Mouse (Mus musculus) cerebellum, adult (tissue): Measurements from ENCODE around the gene Tnf.

Experiments
- ATAC-seq: cut with Nextera tagmentation; 2 replicates; pipeline ENCODE4 v1.9.2; 2017; ENCODE audit warnings: mild to moderate bottlenecking, moderate library complexity, mixed read lengths; ENCODE audit not compliant: insufficient number of reproducible peaks, low FRiP score, low TSS enrichment

Gene Tnf

DNA sequence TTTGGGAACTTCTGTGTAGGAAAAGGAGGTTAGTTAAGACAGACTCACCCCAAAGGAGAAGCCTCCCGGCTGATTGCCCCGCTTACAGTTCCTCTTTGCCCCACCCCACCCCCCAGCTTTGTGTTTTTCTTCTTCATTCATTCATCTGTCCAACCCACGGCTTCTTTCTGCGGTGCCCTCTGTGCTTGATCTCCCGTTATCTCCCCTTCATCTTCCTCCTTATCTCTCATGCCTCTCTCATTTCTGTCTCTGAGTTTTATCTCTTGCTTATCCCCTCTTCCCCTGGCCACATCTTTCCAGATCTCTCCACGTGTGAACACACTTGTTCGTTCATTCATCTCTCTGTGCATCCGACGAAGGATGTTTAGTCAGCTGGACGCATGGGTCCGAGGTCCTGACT, 679 bp downstream of the Tnf start:
- no peak for ATAC-seq

DNA sequence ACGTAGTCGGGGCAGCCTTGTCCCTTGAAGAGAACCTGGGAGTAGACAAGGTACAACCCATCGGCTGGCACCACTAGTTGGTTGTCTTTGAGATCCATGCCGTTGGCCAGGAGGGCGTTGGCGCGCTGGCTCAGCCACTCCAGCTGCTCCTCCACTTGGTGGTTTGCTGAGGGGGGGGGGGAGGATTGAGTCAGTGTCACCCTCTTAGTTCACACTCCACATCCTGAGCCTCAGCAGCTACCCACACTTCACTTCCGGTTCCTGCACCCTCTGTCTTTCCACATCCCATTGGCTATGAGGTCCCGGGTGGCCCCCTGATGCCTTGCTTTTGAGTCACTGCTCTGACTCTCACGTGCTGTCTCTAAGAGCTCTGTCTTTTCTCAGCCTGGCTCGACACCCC, 1.4 kb downstream of the Tnf start:
- ATAC-seq: no peak

DNA sequence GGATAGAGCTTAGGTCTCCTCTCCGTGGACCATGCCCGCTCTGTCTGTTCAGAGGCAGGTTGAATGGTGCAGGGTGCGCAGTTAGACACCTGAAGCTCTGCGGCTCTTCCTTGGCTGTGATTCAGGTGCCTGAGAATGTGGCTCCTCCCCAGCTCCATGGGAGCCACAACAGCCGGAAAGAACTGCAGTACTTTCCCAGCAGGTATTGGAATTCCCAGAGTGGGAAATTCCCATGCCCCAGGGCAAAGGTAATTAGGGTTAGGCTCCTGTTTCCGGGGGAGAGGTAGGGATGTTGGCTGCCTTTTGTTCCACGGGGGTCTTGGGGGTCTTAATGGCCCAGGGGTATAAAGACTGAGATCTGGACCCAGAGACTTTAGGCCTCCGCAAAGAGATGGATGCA, 2.9 kb downstream of the Tnf start:
- ATAC-seq: no peak

DNA sequence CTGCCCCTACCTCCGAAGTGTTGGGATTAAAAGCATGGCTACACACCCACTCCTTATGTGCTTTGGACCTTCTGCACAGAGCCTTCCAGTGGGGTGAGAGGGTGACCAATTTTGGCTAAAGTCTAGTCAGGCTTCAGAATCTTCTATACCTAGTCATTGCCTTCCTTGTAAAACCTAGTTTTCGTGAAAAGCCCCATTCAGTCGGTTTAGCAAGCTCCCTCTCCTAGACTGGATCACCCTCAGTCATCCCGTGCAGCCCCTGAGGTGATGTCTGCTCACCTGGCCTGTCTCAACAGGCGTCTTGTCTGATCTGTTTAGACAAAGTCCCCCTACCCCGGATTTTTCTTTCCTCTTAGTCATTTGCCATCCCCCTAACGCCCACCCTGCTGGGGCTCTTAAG, 3.8 kb downstream of the Tnf start:
- no peak for ATAC-seq

DNA sequence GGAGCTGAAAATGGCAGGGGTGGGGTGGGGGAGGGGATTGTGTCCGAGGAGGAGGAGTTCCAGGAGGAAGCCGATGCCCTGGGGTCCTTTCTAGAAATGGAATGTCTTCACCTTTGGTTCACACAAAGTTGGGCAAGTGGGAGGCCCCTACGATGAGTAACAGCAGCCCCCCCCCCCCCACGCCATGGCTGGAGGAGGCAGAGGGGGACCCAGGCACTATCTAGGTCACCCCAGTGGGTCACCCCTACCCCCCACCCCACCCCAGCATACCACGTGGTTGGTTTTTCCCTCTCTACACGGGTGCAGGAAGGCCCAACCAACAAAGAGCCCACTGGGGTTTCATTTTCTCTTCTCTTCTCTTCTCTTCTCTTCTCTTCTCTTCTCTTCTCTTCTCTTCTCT, 4.7 kb downstream of the Tnf start:
- ATAC-seq: no peak

DNA sequence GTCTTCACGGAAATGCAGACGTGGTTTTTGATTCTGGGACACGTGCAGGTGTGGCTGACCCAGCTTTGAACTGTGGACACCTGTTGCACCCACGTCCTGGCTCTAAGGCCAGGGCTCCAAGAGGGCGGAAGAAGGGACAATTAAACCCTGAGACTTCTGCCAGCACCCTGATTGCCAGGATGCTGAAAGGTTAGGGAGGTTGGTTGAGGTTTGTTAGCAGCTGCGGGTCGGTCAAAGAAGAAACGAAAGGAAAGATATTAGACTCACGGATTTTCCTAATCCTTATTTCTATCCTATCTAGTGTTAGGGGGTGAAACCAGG, 5.5 kb downstream of the Tnf start:
- ATAC-seq: no peak

DNA sequence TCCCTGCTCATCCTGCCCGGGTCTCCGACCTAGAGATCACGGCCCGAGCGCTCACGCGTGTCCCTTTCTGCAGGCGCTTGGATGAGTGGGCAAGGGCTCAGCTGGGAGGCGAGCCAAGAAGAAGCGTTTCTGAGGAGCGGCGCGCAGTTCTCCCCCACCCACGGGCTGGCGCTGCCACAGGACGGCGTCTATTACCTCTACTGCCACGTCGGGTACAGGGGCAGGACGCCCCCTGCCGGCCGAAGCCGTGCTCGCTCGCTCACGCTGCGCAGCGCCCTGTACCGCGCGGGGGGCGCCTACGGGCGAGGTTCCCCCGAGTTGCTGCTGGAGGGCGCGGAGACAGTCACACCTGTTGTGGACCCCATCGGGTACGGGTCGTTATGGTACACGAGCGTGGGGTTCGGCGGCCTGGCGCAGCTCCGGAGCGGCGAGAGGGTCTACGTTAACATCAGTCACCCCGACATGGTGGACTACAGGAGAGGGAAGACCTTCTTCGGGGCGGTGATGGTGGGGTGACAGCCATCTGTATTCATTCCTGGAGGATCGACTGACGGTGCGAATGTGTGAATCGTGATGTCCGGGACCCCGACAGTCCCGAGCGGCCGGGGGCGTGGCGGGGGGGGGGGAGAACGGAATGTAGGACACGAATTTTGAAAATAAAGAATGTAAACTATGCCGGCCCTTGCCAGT, 6.0 kb downstream of the Tnf start:
- no peak for ATAC-seq

DNA sequence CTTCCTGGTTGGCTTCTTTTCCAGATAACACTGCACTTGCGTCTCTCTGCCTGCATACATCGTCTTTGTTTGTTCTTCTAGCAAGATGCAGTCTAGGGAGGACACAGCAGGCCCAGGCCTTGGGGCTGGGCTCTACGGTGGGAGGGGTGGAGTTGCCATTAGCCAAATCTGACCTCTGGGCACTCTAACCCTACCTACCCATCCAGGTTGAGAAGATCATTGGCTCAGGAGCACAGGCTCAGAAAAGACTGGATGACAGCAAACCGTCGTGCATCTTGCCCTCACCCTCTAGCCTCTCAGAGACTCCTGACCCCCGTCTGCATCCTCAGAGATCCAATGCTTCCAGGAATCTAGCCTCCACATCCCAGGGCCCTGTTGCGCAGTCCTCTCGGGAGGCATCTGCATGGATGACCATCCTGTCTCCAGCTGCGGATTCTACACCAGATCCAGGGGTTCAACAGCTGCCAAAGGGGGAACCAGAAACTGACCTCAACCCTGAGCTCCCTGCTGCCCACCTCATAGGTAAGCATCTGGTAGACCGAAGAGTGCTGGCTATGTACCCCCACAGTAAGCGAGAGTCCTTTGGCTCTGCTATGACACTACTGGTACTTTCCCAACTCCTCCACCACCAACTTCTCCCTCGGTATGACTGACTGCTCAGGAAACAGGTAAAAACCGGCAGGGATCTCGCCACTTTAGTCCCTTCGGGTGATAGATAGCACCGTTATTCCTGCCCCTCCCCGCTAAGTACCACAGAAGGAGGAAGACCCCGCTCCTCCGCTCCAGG, 6.8 kb downstream of the Tnf start:
- no peak for ATAC-seq

DNA sequence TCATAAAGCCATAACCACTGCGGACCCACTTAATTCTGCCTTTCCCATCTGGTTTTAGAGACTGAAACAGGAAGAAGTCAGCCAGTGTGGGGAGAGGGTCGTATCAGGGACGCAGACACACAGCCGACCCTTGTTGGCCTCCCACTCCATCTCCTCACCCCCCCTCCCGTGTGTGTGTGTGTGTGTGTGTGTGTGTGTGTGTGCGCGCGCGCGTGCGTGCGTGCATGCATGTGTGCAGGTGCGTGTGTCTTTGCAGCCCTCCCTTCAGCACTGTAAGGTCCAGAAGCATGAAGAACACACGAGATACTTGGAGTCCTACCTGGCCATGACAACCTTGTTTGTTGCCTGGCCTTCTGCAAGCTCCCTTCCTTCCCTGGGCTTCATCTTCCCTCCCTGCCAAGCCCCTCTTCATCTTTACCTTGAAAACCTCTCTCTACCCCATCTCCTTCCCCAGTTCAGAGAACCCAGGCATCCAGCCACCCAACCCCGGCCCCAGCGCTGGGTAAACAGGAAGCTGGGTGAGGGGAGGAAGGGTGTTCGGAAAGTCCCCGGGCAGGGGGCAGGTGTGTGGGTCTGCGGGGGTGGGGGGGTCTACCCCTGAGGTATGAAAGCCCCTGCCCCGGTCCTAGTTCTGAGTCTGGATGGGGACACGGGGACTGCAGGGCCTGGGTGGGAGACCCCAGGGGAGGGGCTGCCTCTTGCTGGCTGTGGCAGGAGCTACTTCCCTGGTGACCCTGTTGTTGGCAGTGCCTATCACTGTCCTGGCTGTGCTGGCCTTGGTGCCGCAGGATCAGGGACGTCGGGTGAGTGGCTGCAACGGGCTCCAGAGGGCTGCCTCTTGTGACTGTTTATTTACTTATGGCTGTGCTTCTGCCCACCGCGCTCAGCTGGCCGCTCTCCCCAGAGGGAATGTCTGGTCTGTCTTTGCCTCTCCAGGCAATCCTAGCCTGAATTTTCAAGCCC, 7.6 kb downstream of the Tnf start, which contains the start of gene Ltb:
Gene Ltb (plus strand): TSS at position 559 of the 963 bp plus-strand sequence.
- ATAC-seq: no peak

DNA sequence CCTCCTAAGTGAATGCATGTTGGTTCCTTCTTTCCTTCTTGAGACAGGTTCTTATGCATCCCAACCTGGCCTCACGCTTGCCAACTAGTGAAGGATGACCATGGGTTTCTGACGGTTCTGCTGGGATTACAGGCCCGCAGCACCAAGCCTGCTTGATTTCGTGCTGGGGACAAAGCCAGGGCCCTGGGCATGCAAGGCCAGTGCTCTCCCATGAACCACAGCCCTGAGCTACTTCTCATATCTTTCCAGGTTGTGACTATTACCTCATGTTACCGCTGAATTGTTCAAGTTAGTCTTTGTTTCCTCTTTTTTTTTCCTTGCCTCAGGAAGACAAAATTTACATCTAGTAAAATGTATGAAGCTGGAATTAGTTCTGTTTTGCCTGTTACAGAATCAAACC, 8.9 kb downstream of the Tnf start:
- ATAC-seq: no peak

DNA sequence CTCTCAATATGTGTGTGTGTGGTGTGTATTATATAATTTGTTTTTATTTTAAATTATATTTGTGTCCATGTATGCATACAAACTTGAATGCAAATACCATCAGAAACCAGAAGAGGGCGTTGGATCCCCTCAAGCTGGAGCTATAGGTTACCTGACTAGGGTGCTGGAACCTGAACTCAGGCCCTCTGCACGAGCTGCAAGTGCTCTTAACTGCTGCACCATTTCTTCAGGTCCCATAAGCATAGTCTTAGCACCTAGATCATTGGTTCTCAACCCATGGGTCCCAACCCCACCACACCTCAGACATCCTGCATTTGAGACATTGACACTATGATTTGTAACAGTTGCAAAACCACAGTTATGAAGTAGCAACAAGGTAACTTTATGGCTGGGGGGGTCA, 10.1 kb downstream of the Tnf start:
- ATAC-seq: no peak

DNA sequence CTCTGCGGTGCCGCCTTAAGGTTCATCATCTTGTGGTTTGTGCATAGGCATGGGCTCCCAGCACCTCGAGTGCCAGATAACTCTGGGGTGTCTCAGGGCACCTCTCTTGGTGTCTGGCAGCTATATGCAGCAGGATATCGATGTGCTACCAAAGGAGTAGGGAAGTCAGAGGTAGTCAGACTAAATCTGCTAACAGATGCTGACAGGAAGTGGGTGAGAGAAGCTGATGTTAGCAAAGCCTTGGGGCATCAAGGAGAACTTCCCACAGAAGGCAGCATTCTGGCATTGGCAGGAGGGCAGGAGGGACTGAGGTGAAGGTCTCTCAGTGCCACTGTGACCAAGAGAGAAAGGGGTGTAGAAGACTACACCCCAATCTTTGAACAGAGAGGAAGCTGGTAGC, 11.7 kb downstream of the Tnf start:
- ATAC-seq: no peak

DNA sequence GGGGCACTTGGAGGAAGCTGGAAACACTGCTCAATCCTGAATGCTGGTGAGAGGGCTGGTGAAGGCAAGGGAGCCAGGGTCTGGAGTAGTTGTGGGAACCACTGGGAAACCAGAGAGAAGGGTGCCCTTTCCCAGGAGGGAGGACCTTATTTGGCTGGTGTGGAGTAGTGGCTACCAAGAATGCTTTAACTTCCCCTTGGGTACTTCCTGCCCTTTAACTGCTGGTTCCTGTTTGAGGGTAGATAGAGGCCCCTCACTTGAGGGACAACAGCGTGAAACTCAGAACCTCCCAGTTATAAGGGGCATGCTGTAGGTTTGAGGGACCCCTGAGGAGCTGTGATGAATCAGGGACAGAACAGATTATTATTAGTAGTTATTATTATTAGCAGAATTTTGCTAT, 12.6 kb downstream of the Tnf start:
- ATAC-seq: no peak

DNA sequence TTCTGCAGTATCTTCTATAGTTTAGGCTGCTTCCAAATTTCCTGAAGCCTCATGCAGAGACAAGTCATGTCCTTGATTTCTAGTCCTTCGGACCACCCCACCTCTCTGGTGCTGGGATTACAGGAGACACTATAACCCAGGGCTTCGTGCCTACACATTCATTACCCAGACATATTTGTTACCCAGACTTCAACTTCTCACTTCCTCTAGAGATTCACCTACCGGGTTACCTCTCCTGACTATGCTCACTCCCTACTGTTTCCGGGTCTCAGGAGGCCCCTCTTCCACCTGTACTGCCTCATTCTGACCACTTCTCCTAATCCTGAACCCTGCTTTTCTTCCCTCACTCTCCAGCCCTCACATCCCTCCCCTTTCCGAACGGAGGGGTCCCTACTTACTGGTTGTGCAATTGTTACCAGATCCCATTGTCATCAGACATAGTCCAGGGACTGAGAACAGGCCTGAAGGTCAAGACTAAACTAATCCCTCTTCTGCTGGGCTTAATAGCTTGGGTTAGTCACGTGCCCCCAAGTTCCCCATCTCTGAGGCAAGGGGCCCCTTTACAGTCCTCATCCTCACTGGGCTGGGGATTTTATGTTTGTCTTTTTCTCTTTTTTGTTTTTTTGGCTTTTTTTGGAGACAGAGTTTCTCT, 13.7 kb downstream of the Tnf start, which contains the start of gene Lst1:
Gene Lst1 (minus strand): TSS at position 481 of the 652 bp plus-strand sequence.
- ATAC-seq: no peak

DNA sequence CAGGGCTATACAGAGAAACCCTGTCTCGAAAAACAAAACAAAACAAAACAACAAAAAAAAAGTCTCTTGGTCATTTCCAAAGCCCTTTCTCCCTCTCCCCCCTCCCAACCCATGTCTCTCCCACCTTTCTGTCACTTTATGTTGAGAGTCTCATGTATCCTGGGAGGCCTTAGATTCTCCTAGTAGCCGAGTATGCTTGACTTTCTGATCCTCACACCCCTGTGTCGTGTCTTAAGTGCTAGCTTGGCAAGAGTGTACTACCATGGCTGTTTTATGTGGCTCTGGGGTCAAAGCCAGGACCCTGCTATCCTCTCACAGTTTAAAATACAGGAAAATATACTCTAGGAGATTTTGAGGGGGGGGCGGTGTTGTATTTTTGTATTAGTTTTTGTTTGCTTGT, 14.5 kb downstream of the Tnf start:
- ATAC-seq: no peak

DNA sequence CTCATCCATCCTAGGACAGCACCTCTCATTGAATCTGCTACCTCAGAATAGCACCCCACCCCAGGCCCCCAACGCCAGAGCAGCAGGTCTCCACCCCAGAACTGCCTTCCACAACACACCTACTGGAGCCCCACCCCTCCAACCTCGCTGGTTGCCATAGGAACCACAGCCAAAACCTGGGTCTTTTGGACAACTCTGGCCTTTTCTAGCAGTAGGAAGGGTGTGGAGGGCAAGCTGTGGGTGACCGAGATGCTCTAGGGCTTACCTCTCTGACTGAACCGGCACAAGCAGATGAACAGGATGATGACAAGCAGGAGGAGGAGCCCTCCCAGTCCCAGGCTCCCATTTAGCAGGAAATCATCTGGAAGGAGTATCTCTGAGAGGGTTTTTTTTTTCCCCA, 15.1 kb downstream of the Tnf start:
- no peak for ATAC-seq

DNA sequence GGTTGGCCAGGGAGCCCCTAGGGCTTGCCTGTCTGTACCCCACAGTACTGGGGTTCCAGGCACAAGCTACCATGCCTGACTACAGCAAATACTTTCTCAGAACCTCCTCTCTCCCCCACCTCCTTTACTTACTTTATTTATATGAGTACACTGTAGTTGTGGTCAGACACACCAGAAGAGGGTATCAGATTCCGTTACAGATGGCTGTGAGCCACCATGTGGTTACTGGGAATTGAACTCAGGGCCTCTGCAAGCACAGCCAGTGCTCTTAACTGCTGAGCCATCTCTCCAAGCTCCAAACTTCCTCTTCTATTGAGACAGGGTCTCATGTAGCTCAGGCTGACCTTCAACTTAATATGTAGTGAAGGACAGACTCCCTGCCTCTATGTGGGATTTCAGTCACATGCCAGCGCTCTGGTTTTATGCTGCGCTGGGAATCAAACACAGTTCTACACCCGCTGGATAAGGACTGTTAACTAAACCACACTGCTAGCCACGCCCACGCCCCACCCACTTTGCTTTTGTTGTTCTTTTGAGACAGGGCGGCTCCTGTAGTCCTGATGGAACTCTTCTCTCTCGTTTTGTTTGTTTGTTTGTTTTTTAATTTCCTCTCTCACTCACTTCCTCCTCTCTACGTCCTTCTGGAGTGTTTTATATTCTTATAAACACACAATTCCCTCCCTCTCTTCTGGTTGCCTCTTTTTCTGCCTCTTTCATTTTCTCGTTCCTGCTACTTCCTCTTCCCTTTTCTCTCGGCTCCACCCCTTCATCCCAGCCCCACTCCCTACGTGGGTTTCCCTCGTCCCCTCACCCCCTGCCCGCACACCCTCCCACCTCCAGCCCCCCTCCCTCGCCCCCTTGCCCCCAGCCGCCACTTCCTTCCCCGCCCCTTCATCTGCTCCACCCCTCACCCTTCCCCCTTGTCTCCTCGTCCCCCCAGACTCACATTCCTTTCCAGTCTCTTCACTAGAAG, 15.9 kb downstream of the Tnf start:
- ATAC-seq: no peak

DNA sequence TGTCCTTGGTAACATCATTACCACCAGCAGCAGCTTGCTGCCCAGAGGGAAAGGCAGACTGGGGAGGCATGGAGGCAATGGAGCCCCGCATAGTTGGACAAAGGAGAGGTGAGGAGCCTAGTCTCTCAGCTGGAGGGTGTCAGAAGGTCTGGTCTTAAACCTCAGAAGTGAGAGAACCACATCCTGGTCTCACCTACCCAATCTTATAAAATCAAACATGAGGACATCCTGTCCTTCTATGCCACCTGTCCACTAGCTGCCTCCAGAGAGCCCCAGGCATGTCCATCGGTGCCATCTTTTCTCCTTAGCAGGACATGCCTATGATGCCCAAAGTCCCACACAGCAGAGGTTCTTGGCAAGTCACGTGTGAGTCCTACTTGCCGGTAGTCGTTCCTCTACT, 21.7 kb downstream of the Tnf start:
- ATAC-seq: no peak

DNA sequence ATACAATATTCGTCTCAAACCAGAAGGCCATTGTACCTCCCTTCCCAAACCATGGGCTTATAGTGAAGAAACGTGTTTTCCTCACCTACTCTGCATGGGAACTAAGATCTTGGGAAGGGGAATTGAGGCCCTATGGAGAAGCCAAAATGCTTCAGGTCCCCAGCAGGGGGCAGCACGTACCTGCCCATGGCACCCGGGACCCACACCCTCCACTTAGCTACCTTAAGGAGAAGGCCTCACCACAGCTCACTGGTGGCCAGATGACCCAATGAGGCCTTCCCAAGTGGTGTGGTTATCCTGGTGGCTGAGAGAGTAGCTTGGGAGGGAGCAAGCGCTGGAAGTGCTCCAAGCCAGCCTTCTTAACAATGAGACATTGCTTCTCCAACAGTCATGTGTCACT, 23.3 kb downstream of the Tnf start:
- no peak for ATAC-seq
